Mouse (Mus musculus): ENCODE results near the gene Babam2.

DNA sequence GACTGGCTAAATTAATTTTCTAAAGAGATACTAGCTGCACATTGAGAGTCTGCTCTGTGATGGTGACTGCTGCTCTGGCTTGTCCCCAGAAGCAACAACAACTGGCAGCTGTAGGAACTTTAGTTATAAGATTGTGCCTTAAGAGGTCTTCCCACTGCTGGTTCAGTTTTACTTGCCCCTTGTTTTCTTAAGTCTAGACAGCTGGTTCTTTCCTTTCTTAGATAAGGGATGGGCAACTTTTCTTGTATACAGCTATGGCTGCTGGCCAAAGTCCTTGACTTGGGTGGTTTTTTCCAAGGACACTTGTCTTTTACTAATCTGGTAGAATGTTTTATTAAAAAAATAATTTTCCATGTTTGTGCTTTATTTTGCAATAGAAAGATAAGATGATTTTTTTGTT is 151.5 kb downstream of the Babam2 start:
- TF ChIP-seq CTCF (IDR thresholded peaks at IDR 0.05; ENCODE audit: low read depth) (no peak), EP300 (IDR thresholded peaks at IDR 0.05; ENCODE audit: low read depth) (no peak)

All from liver, postnatal 0 days (tissue).